Mouse (Mus musculus) cerebellum, adult (tissue): ENCODE results near the gene Olfr523.

Experiments
- ATAC-seq: cut with Nextera tagmentation; 2 replicates; pipeline ENCODE4 v1.9.2; 2017; ENCODE audit warnings: mild to moderate bottlenecking, moderate library complexity, mixed read lengths; ENCODE audit not compliant: insufficient number of reproducible peaks, low FRiP score, low TSS enrichment

The Olfr523 gene

GRCm38 (mm10) chr7:140220375-140220774 lies 47.4 kb downstream of the Olfr523 start:
- no peak for ATAC-seq

GRCm38 (mm10) chr7:140224209-140224608 lies 51.2 kb downstream of the Olfr523 start:
- no peak for ATAC-seq
